Mouse (Mus musculus): ENCODE measurements around the gene Tmem52.

DNA sequence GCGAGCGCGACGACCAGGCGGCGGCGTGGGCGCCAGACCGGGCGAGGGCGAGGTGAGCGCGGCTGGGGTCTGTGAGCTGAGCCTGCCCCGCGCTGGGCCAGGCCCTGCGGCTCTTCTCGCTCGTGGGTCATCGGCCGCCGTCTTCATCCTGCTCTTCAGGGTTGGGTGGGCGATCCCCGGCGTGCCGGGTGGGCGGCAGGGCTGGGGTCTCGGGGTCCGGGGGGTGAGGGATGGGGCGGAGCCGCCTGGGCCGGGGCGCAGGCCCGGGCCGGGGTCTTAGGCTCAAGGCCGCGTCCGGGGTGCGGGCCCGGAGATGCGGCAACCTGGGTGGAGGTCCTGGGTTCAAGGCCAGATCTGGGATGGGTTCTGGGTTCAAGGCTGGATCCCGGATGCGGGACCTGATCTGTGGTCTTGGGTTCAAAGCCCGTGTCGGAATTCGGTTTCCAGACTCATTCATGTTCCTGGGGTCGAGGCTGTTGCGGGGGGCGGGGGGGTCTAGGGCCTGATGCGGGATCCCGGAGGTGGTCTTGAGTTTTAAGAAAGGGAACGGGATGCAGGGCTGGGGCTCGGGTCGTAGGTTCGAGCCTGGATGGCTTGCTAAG, 22.7 kb downstream of the Tmem52 start:
- TF ChIP-seq CTCF (conservative IDR thresholded peaks at IDR 0.05; ENCODE audit: low read length) (no peak), POU5F1 (IDR thresholded peaks at IDR 0.05; ENCODE audit: borderline replicate concordance, low read length) (no peak), NANOG (IDR thresholded peaks at IDR 0.05; ENCODE audit: borderline replicate concordance, low read length) (no peak)

Data from E14TG2a.4 (cell line).